Mouse (Mus musculus): ENCODE measurements at regions not wholly inside any gene's neighbourhood (a gene's known extent, or its start where the extent isn't known, plus 50 kb on each side); places are given as distances from the start of the nearest gene placed in this dataset.

- TF ChIP-seq POLR2A (IDR thresholded peaks at IDR 0.05; ENCODE audit: borderline replicate concordance, low read depth, low read length): no peak
- no peak for TF ChIP-seq CTCF (IDR thresholded peaks at IDR 0.05; ENCODE audit: low read depth, low read length)
Measured at GRCm38 (mm10) chr8:34614987-34615386, 503.4 kb upstream of the Gm10131 start.
